Mouse (Mus musculus): ENCODE data around the gene Emc7. TPM values are rescaled to one million over a fixed set of nuclear protein-coding genes. Genes with fewer than 3 reads are reported as not detected.

Emc7 gene
- polyA plus RNA-seq, 1 experiment from 2014 or later = 13.8 TPM

GRCm38 (mm10) chr2:112482533-112483333, 27.9 kb downstream of the Emc7 start:
- WGBS = 77% methylated on average over 5 of the region's 5 CpGs
- Histone ChIP-seq H3K9ac (no peak overlapping the region), H3K36me3 (no peaks in the 10 kb centered on the region), H3K27ac (no peak overlapping the region), H3K4me1 (no peaks in the 10 kb centered on the region), H3K9me3 (no peaks in the 10 kb centered on the region), H3K4me2 (replicated peaks) (no peak overlapping the region), H3K4me3 (no peak overlapping the region), H3K27me3 (replicated peaks) (no peaks in the 10 kb centered on the region)
- no peak for ATAC-seq (ENCODE audit: low FRiP score, low read depth)

- 71% methylated on average over 2 of the region's 2 CpGs for WGBS
- no peak for ATAC-seq (ENCODE audit: low FRiP score, low read depth)
Observed at GRCm38 (mm10) chr2:112483334-112483651, 28.5 kb downstream of the Emc7 start.

DNA sequence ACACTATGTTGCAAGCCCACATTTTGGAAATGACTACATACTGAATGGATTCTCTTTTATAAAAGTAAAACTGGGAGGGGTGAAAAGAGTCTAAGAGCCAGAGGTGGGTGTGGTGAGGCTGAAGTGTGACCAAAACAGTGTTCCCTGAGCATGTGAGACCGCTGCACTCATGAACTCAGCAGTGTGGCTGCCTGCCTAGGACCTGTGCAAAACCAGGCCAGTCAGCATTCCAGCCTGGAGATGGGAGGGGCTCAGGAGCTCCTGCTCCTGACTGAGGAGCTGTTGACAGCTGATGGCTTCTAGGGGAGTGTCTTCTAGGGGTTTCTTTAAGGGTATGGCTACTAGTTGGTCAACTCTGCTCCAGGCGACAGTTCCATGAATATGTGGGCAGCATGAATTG, 30.1 kb downstream of the Emc7 start:
- H3K4me1 ChIP-seq = no peaks in the 10 kb centered on the region
- H3K9ac ChIP-seq = no peak overlapping the region
- no peak overlapping the region for H3K4me2 ChIP-seq (replicated peaks)
- no peak overlapping the region for H3K4me3 ChIP-seq
- ATAC-seq (ENCODE audit: low FRiP score, low read depth) = no peak
- H3K9me3 ChIP-seq = no peaks in the 10 kb centered on the region
- H3K27ac ChIP-seq = no peak overlapping the region
- whole genome bisulfite sequencing = 90% methylated on average over 2 of the region's 2 CpGs
- no peaks in the 10 kb centered on the region for H3K27me3 ChIP-seq (replicated peaks)
- H3K36me3 ChIP-seq = no peaks in the 10 kb centered on the region

More at GRCm38 (mm10) chr2:112483334-112483651, 28.5 kb downstream of the Emc7 start:
- H3K4me1 ChIP-seq = no peaks in the 10 kb centered on the region
- no peak overlapping the region for H3K4me2 ChIP-seq (replicated peaks)
- no peak overlapping the region for H3K4me3 ChIP-seq
- H3K27me3 ChIP-seq (replicated peaks) = no peaks in the 10 kb centered on the region
- H3K9ac ChIP-seq = no peak overlapping the region
- no peaks in the 10 kb centered on the region for H3K9me3 ChIP-seq
- H3K27ac ChIP-seq = no peak overlapping the region
- no peaks in the 10 kb centered on the region for H3K36me3 ChIP-seq

- Histone ChIP-seq H3K4me1 (peaks cover 16% of the 10 kb centered on the region; the same call in 1 of the 2 replicates), H3K36me3 (no peaks in the 10 kb centered on the region), H3K4me2 (replicated peaks) (no peak overlapping the region), H3K4me3 (no peak overlapping the region), H3K27me3 (replicated peaks) (no peaks in the 10 kb centered on the region), H3K27ac (no peak overlapping the region), H3K9me3 (no peaks in the 10 kb centered on the region), H3K9ac (no peak overlapping the region)
- no peak for ATAC-seq (ENCODE audit: low FRiP score, low read depth)
- WGBS = 75% methylated on average over 11 of the region's 11 CpGs
Observed at GRCm38 (mm10) chr2:112490483-112491196, 35.8 kb downstream of the Emc7 start.

- Histone ChIP-seq H3K9ac (no peak overlapping the region), H3K36me3 (no peaks in the 10 kb centered on the region), H3K27ac (no peak overlapping the region), H3K4me1 (peaks cover 16% of the 10 kb centered on the region; the same call in 1 of the 2 replicates), H3K27me3 (replicated peaks) (no peaks in the 10 kb centered on the region), H3K9me3 (no peaks in the 10 kb centered on the region), H3K4me3 (no peak overlapping the region), H3K4me2 (replicated peaks) (no peak overlapping the region)
- 64% methylated on average over 5 of the region's 5 CpGs for WGBS
- no peak for ATAC-seq (ENCODE audit: low FRiP score, low read depth)
Observed at GRCm38 (mm10) chr2:112491629-112492028, 36.8 kb downstream of the Emc7 start.

DNA sequence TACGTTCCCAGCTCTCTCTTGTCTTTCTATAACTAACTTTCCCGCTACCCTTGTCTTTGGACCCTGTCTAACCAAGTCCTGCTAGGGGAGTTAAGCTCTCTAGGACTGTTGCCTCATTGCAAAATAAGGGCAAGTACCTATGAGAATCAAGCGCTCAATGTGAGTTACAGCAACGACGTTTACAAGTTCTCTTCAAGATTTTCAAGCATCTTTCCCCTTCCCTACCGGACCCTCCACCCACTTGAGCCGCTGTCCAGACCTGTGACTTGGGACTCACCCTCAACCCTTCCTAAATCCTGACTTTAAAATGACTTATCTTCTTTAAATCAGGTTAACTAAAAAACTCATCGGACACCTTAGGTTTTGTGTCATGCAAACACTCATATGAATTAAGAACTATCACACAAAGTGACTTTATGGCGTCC, 37.6 kb downstream of the Emc7 start:
- H3K4me2 ChIP-seq (replicated peaks) = peak overlapping the region; percentile 72
- no peaks in the 10 kb centered on the region for H3K27me3 ChIP-seq (replicated peaks)
- H3K9me3 ChIP-seq = no peaks in the 10 kb centered on the region
- WGBS = 9% methylated on average over 9 of the region's 9 CpGs
- peak overlapping the region; percentile 94 for H3K27ac ChIP-seq
- peak overlapping the region; percentile 94 for H3K9ac ChIP-seq
- ATAC-seq (ENCODE audit: low FRiP score, low read depth) = peak; percentile 10
- H3K4me3 ChIP-seq = peak overlapping the region; percentile 71
- no peaks in the 10 kb centered on the region for H3K36me3 ChIP-seq
- peaks cover 16% of the 10 kb centered on the region; the same call in 1 of the 2 replicates for H3K4me1 ChIP-seq

GRCm38 (mm10) chr2:112492856-112493538, 38.2 kb downstream of the Emc7 start, which contains the start of gene Aven:
Gene Aven, plus strand, starts transcription at chr2:112492964.
- H3K27me3 ChIP-seq (replicated peaks) = no peaks in the 10 kb centered on the region
- H3K4me1 ChIP-seq = peaks cover 16% of the 10 kb centered on the region; the same call in 1 of the 2 replicates
- WGBS = under 1% methylated on average over 81 of the region's 87 CpGs

GRCm38 (mm10) chr2:112493539-112494260, 38.9 kb downstream of the Emc7 start:
- ATAC-seq (ENCODE audit: low FRiP score, low read depth) = peak; percentile 21
- H3K4me2 ChIP-seq (replicated peaks) = peak overlapping the region; percentile 72
- no peaks in the 10 kb centered on the region for H3K27me3 ChIP-seq (replicated peaks)
- WGBS = 49% methylated on average over 11 of the region's 11 CpGs
- H3K36me3 ChIP-seq = no peaks in the 10 kb centered on the region
- H3K27ac ChIP-seq = no peak overlapping the region
- peaks cover 16% of the 10 kb centered on the region; the same call in 1 of the 2 replicates for H3K4me1 ChIP-seq
- peak overlapping the region; percentile 71 for H3K4me3 ChIP-seq
- peak overlapping the region; percentile 94 for H3K9ac ChIP-seq
- H3K9me3 ChIP-seq = no peaks in the 10 kb centered on the region

More at GRCm38 (mm10) chr2:112492856-112493538, 38.2 kb downstream of the Emc7 start, which contains the start of gene Aven:
- Histone ChIP-seq H3K36me3 (no peaks in the 10 kb centered on the region), H3K9ac (peak within 1 kb of the TSS; percentile 94), H3K4me3 (peak within 1 kb of the TSS; percentile 71), H3K9me3 (no peaks in the 10 kb centered on the region), H3K27ac (peak within 1 kb of the TSS; percentile 94), H3K4me2 (replicated peaks) (peak within 1 kb of the TSS; percentile 72)
- ATAC-seq (ENCODE audit: low FRiP score, low read depth) = peak; percentile 96

GRCm38 (mm10) chr2:112497851-112498250, 43.1 kb downstream of the Emc7 start:
- Histone ChIP-seq H3K4me1 (peaks cover 5% of the 10 kb centered on the region; the same call in 1 of the 2 replicates), H3K4me2 (replicated peaks) (no peak overlapping the region), H3K27ac (no peak overlapping the region), H3K4me3 (no peak overlapping the region), H3K27me3 (replicated peaks) (no peaks in the 10 kb centered on the region), H3K9me3 (no peaks in the 10 kb centered on the region), H3K36me3 (no peaks in the 10 kb centered on the region), H3K9ac (no peak overlapping the region)
- WGBS = 69% methylated on average over 7 of the region's 7 CpGs
- no peak for ATAC-seq (ENCODE audit: low FRiP score, low read depth)

- Histone ChIP-seq H3K27me3 (replicated peaks) (no peaks in the 10 kb centered on the region), H3K36me3 (no peaks in the 10 kb centered on the region), H3K4me3 (no peak overlapping the region), H3K9ac (no peak overlapping the region), H3K9me3 (no peaks in the 10 kb centered on the region), H3K4me2 (replicated peaks) (no peak overlapping the region), H3K4me1 (no peaks in the 10 kb centered on the region), H3K27ac (no peak overlapping the region)
- 4% methylated on average over 6 of the region's 6 CpGs for WGBS
- peak; percentile 95 for ATAC-seq (ENCODE audit: low FRiP score, low read depth)
Observed at GRCm38 (mm10) chr2:112501209-112501608, 46.4 kb downstream of the Emc7 start.

GRCm38 (mm10) chr2:112503978-112504377, 49.2 kb downstream of the Emc7 start:
- ATAC-seq (ENCODE audit: low FRiP score, low read depth) = no peak
- no peaks in the 10 kb centered on the region for H3K4me1 ChIP-seq
- no peak overlapping the region for H3K9ac ChIP-seq
- no peak overlapping the region for H3K27ac ChIP-seq
- 90% methylated on average over 6 of the region's 6 CpGs for WGBS
- no peaks in the 10 kb centered on the region for H3K9me3 ChIP-seq
- no peaks in the 10 kb centered on the region for H3K27me3 ChIP-seq (replicated peaks)
- no peaks in the 10 kb centered on the region for H3K36me3 ChIP-seq
- H3K4me3 ChIP-seq = no peak overlapping the region
- H3K4me2 ChIP-seq (replicated peaks) = no peak overlapping the region
